Mouse (Mus musculus): ENCODE data around the gene Mucl3. TPM values are rescaled to one million over a fixed set of nuclear protein-coding genes. Genes with fewer than 3 reads are reported as not detected.

Mucl3 gene
- polyA plus RNA-seq, 1 experiment: not detected

DNA sequence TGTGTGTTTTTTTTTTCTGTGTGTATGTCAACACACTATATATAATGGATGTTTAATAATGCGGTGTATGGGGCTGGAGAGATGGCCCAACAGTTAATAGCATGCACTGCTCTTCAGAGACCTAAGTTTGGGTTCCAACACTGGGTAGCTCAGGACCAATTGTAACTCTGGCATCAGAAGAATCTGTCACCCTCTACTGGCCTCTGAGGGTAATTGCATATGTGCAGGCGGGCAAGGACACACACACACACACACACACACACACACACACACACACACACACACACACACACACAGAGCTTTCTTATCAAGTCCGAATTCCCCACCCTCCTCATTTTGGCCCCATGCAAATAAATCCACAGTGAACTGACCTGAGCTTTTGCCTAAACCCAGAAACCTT lies 8.3 kb downstream of the Mucl3 start:
- H3K4me1 ChIP-seq (ENCODE audit: control insufficient read depth, insufficient read depth, low read length): no peaks in the 10 kb centered on the region; the same call in 1 of the 2 replicates
- DNase-seq: no peak
- no peaks in the 10 kb centered on the region for H3K27me3 ChIP-seq (replicated peaks; ENCODE audit: control insufficient read depth, insufficient read depth, low read length)
- no peaks in the 10 kb centered on the region for H3K36me3 ChIP-seq (ENCODE audit: control insufficient read depth, insufficient read depth, low read length)
- WGBS: 73% methylated on average over 3 of the region's 3 CpGs
- TF ChIP-seq POLR2A (IDR thresholded peaks at IDR 0.05; ENCODE audit: low read depth, low read length): no peak
- TF ChIP-seq CTCF (conservative IDR thresholded peaks at IDR 0.05; ENCODE audit: insufficient read depth, insufficient read length, low read depth, low read length): 0 out of 2 replicates have a peak, but pooled peaks have one; percentile 24
- no peak overlapping the region for H3K27ac ChIP-seq (ENCODE audit: insufficient read depth, low read depth, low read length)
- H3K4me3 ChIP-seq (ENCODE audit: insufficient read depth, low read depth, low read length): no peak overlapping the region

DNA sequence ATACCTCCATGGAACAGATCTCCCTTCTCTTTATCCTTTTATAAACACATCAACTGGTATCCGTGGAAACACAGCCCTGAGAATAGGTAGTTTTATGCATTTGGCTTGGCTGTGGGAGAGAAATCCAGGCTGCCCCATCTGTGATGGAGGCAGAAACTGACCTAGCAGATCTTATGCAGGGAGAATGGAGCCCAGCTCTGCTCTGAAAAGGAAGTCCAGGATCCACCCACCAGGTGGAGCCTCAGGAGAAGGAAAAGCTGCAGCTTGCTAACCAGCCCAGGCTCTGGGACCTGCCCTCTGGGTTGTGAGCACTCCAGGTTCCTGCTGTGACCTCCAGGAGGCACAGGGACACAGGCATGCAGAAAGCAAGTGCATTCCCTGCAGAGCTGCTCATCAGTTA lies 9.5 kb downstream of the Mucl3 start:
- peak; percentile 56 for DNase-seq
- no peaks in the 10 kb centered on the region for H3K27me3 ChIP-seq (replicated peaks; ENCODE audit: control insufficient read depth, insufficient read depth, low read length)
- 22% methylated on average over 1 of the region's 1 CpGs for WGBS
- no peak for TF ChIP-seq POLR2A (IDR thresholded peaks at IDR 0.05; ENCODE audit: low read depth, low read length)
- TF ChIP-seq CTCF (conservative IDR thresholded peaks at IDR 0.05; ENCODE audit: insufficient read depth, insufficient read length, low read depth, low read length): peak; percentile 51; the same call in 1 of the 2 replicates
- no peaks in the 10 kb centered on the region; the same call in 1 of the 2 replicates for H3K4me1 ChIP-seq (ENCODE audit: control insufficient read depth, insufficient read depth, low read length)
- H3K27ac ChIP-seq (ENCODE audit: insufficient read depth, low read depth, low read length): no peak overlapping the region
- H3K4me3 ChIP-seq (ENCODE audit: insufficient read depth, low read depth, low read length): no peak overlapping the region
- no peaks in the 10 kb centered on the region for H3K36me3 ChIP-seq (ENCODE audit: control insufficient read depth, insufficient read depth, low read length)

DNA sequence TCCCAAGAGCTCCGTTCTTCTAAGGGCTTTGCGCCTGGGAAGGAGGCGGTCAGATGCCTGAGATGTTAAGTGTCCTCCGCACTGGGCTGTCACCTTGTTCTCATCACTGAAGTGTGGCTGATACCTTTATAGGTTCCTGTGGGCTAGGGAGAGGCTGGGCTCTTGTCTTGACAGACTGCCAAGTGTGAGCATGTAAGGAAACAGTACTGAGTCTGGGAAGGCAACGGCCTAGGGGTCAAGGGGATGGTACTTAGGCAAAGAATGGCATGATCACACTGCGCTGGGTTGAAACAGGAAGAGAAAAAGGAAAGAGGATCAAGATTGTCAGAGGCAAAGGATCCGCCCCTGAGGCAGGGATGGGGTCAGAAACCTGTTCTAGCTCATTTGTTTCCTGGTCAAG lies 17.0 kb downstream of the Mucl3 start, which contains the start of gene Gm9573:
Gene Gm9573 (minus strand): TSS at position 101 of the 400 bp plus-strand sequence.
- DNase-seq: no peak
- H3K4me3 ChIP-seq (ENCODE audit: insufficient read depth, low read depth, low read length): no peak within 1 kb of the TSS
- no peak within 1 kb of the TSS for H3K27ac ChIP-seq (ENCODE audit: insufficient read depth, low read depth, low read length)
- no peaks in the 10 kb centered on the region for H3K27me3 ChIP-seq (replicated peaks; ENCODE audit: control insufficient read depth, insufficient read depth, low read length)
- H3K36me3 ChIP-seq (ENCODE audit: control insufficient read depth, insufficient read depth, low read length): no peaks in the 10 kb centered on the region
- TF ChIP-seq CTCF (conservative IDR thresholded peaks at IDR 0.05; ENCODE audit: insufficient read depth, insufficient read length, low read depth, low read length) (no peak), POLR2A (IDR thresholded peaks at IDR 0.05; ENCODE audit: low read depth, low read length) (no peak)
- 79% methylated on average over 7 of the region's 7 CpGs for WGBS
- H3K4me1 ChIP-seq (ENCODE audit: control insufficient read depth, insufficient read depth, low read length): no peaks in the 10 kb centered on the region

- DNase-seq: no peak
- Histone ChIP-seq H3K4me1 (ENCODE audit: control insufficient read depth, insufficient read depth, low read length) (no peaks in the 10 kb centered on the region), H3K4me3 (ENCODE audit: insufficient read depth, low read depth, low read length) (no peak overlapping the region), H3K27ac (ENCODE audit: insufficient read depth, low read depth, low read length) (no peak overlapping the region), H3K36me3 (ENCODE audit: control insufficient read depth, insufficient read depth, low read length) (no peaks in the 10 kb centered on the region), H3K27me3 (replicated peaks; ENCODE audit: control insufficient read depth, insufficient read depth, low read length) (no peaks in the 10 kb centered on the region)
- 81% methylated on average over 4 of the region's 4 CpGs for WGBS
- no peak for TF ChIP-seq POLR2A (IDR thresholded peaks at IDR 0.05; ENCODE audit: low read depth, low read length)
- TF ChIP-seq CTCF (conservative IDR thresholded peaks at IDR 0.05; ENCODE audit: insufficient read depth, insufficient read length, low read depth, low read length): no peak
These were observed 26.4 kb downstream of the Mucl3 start for GRCm38 (mm10) chr17:35617127-35617526.

GRCm38 (mm10) chr17:35601736-35602354 lies 41.6 kb downstream of the Mucl3 start:
- Histone ChIP-seq H3K27ac (ENCODE audit: insufficient read depth, low read depth, low read length) (no peak overlapping the region), H3K36me3 (ENCODE audit: control insufficient read depth, insufficient read depth, low read length) (no peaks in the 10 kb centered on the region)
- WGBS: 30% methylated on average over 8 of the region's 8 CpGs

DNA sequence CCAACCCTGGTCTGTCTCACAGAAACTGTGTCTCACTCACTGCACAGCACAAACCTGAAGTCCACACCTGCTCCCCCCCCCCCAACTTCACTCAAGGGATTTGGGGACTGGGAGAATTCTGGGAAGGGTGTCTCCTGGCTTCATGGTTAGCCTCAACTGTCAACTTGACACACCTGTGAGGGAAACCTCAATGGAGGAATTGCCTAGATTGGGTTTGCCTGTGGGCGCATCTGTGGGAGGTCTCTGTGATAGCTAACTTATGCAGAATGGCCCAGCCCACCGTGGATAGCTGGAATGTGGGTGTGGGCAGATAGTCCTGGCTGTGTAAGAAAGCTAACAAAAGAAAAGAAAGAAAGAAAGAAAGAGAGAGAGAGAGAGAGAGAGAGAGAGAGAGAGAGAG lies 42.2 kb downstream of the Mucl3 start, which contains the start of gene Sfta2:
Gene Sfta2 (plus strand): TSS at position 301 of the 400 bp plus-strand sequence.
- H3K36me3 ChIP-seq (ENCODE audit: control insufficient read depth, insufficient read depth, low read length): no peaks in the 10 kb centered on the region
- no peak within 1 kb of the TSS for H3K27ac ChIP-seq (ENCODE audit: insufficient read depth, low read depth, low read length)
- no peaks in the 10 kb centered on the region for H3K27me3 ChIP-seq (replicated peaks; ENCODE audit: control insufficient read depth, insufficient read depth, low read length)
- 40% methylated on average over 2 of the region's 2 CpGs for WGBS
- no peak within 1 kb of the TSS for H3K4me3 ChIP-seq (ENCODE audit: insufficient read depth, low read depth, low read length)
- DNase-seq: no peak
- TF ChIP-seq CTCF (conservative IDR thresholded peaks at IDR 0.05; ENCODE audit: insufficient read depth, insufficient read length, low read depth, low read length) (no peak), POLR2A (IDR thresholded peaks at IDR 0.05; ENCODE audit: low read depth, low read length) (no peak)
- no peaks in the 10 kb centered on the region for H3K4me1 ChIP-seq (ENCODE audit: control insufficient read depth, insufficient read depth, low read length)

More at GRCm38 (mm10) chr17:35601736-35602354, 41.6 kb downstream of the Mucl3 start:
- DNase-seq: no peak
- no peaks in the 10 kb centered on the region for H3K27me3 ChIP-seq (replicated peaks; ENCODE audit: control insufficient read depth, insufficient read depth, low read length)
- no peaks in the 10 kb centered on the region for H3K4me1 ChIP-seq (ENCODE audit: control insufficient read depth, insufficient read depth, low read length)
- TF ChIP-seq POLR2A (IDR thresholded peaks at IDR 0.05; ENCODE audit: low read depth, low read length): no peak
- no peak for TF ChIP-seq CTCF (conservative IDR thresholded peaks at IDR 0.05; ENCODE audit: insufficient read depth, insufficient read length, low read depth, low read length)
- H3K4me3 ChIP-seq (ENCODE audit: insufficient read depth, low read depth, low read length): no peak overlapping the region

GRCm38 (mm10) chr17:35597399-35597798 lies 46.1 kb downstream of the Mucl3 start:
- TF ChIP-seq POLR2A (IDR thresholded peaks at IDR 0.05; ENCODE audit: low read depth, low read length): no peak
- no peak for TF ChIP-seq CTCF (conservative IDR thresholded peaks at IDR 0.05; ENCODE audit: insufficient read depth, insufficient read length, low read depth, low read length)
- 96% methylated on average over 3 of the region's 3 CpGs for WGBS
- Histone ChIP-seq H3K27ac (ENCODE audit: insufficient read depth, low read depth, low read length) (no peak overlapping the region), H3K4me3 (ENCODE audit: insufficient read depth, low read depth, low read length) (no peak overlapping the region), H3K4me1 (ENCODE audit: control insufficient read depth, insufficient read depth, low read length) (no peaks in the 10 kb centered on the region), H3K36me3 (ENCODE audit: control insufficient read depth, insufficient read depth, low read length) (no peaks in the 10 kb centered on the region), H3K27me3 (replicated peaks; ENCODE audit: control insufficient read depth, insufficient read depth, low read length) (no peaks in the 10 kb centered on the region)
- DNase-seq: no peak

All from kidney, adult 2 months (tissue).